Mouse (Mus musculus) hindbrain, embryonic 11.5 days (tissue): ENCODE measurements around the gene Mgp. TPM values are rescaled to one million over a fixed set of nuclear protein-coding genes. Genes with fewer than 3 reads are reported as not detected.

Experiments
- ATAC-seq: fragments of 200-750 bp; cut with Nextera tagmentation; 2 replicates; pipeline ENCODE4 v1.8.0; 2017; ENCODE audit warnings: mild to moderate bottlenecking, moderate TSS enrichment, moderate library complexity; ENCODE audit not compliant: low FRiP score
- DNase-seq: peaks from one replicate; pipeline ENCODE4 v3.0.0-alpha.2; 2015; ENCODE audit warnings: low spot score
- H3K27ac ChIP-seq: fragments of 300-500 bp; sonication (generic); 2 replicates; pipeline ENCODE4 v1.5.1; 2014; ENCODE audit warnings: mild to moderate bottlenecking, low read depth, low read length
- H3K27me3 ChIP-seq: fragments of 300-500 bp; sonication (generic); 2 replicates; pipeline ENCODE4 v1.6.1; 2014; ENCODE audit warnings: mild to moderate bottlenecking, low read length, moderate library complexity, mixed read lengths; ENCODE audit not compliant: control insufficient read depth, insufficient read depth
- H3K36me3 ChIP-seq: fragments of 300-500 bp; sonication (generic); 2 replicates; pipeline ENCODE4 v1.6.1; 2014; ENCODE audit warnings: mild to moderate bottlenecking, low read length, moderate library complexity, mixed read lengths; ENCODE audit not compliant: control insufficient read depth, insufficient read depth
- H3K4me1 ChIP-seq: fragments of 300-500 bp; sonication (generic); replicated peaks from 2 replicates; pipeline ENCODE4 v1.6.1; 2014; ENCODE audit warnings: low read length, mixed read lengths; ENCODE audit not compliant: control insufficient read depth, insufficient read depth
- H3K4me2 ChIP-seq: fragments of 300-500 bp; sonication (generic); replicated peaks from 2 replicates; pipeline ENCODE4 v1.6.1; 2014; ENCODE audit warnings: mild to moderate bottlenecking, low read depth, low read length
- H3K4me3 ChIP-seq: fragments of 300-500 bp; sonication (generic); 2 replicates; pipeline ENCODE4 v1.5.1; 2014; ENCODE audit warnings: low read depth, low read length
- H3K9ac ChIP-seq: fragments of 300-500 bp; sonication (generic); 2 replicates; pipeline ENCODE4 v1.6.1; 2014; ENCODE audit warnings: low read depth, low read length
- H3K9me3 ChIP-seq: fragments of 300-500 bp; sonication (generic); 2 replicates; pipeline ENCODE4 v1.6.1; 2016; ENCODE audit warnings: low read length; ENCODE audit not compliant: control insufficient read depth
- WGBS: fragments of 180-500 bp; shearing (Covaris S2); extraction: QIAGEN DNeasy Blood & Tissue Kit; methylation state at CpG from one replicate; pipeline ENCODE4 v1.1.7; 2014; 5-methylcytosine and 5-hydroxymethylcytosine counted together
- polyA plus RNA-seq: library from polyadenylated mRNA; unstranded; fragments of >200 nt; fragmentation: Nextera tagmentation; extraction: Ambion mirVana; gene quantifications from 2 replicates; pipeline ENCODE4 v1.2.1, GENCODE M21; 2014

Gene Mgp
- polyA plus RNA-seq, 1 experiment from 2014 or later = 8.3 TPM

DNA sequence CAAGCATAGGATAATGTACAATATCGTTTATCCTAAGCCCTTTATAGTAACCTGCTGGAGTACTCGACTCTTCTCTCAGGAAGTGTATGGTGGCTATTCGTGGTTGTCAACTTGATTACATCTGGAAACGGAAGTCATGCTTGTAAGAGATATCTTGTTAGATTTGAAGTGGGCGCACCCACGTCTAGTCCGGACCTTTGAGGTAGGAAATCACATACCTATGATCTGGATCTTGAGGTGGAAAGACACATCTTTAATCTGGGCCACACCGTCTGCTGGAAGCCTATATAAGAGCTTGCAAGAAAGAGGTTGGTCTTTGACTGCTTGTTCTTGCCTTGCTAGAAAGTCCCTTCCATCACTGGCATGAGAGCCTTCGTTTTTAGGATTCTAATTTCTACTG, 26.9 kb upstream of the Mgp start:
- Histone ChIP-seq H3K4me1 (no peaks in the 10 kb centered on the region), H3K9ac (no peak overlapping the region), H3K27me3 (no peaks in the 10 kb centered on the region), H3K4me3 (no peak overlapping the region), H3K4me2 (no peak overlapping the region), H3K9me3 (no peaks in the 10 kb centered on the region), H3K36me3 (no peaks in the 10 kb centered on the region), H3K27ac (no peak overlapping the region)
- ATAC-seq = no peak
- no peak for DNase-seq
- 93% methylated on average over 9 of the region's 9 CpGs for WGBS

GRCm38 (mm10) chr6:136901010-136901409, 25.4 kb upstream of the Mgp start:
- Histone ChIP-seq H3K9ac (no peak overlapping the region), H3K4me2 (no peak overlapping the region), H3K4me3 (no peak overlapping the region), H3K27me3 (no peaks in the 10 kb centered on the region), H3K9me3 (no peaks in the 10 kb centered on the region), H3K4me1 (no peaks in the 10 kb centered on the region), H3K27ac (no peak overlapping the region), H3K36me3 (no peaks in the 10 kb centered on the region)
- no peak for DNase-seq
- ATAC-seq = no peak
- 85% methylated on average over 2 of the region's 2 CpGs for WGBS

- Histone ChIP-seq H3K4me1 (no peaks in the 10 kb centered on the region), H3K27me3 (no peaks in the 10 kb centered on the region), H3K9ac (no peak overlapping the region), H3K27ac (no peak overlapping the region), H3K4me3 (no peak overlapping the region), H3K9me3 (no peaks in the 10 kb centered on the region), H3K36me3 (no peaks in the 10 kb centered on the region), H3K4me2 (no peak overlapping the region)
- DNase-seq (no peak), ATAC-seq (no peak)
- 78% methylated on average over 4 of the region's 4 CpGs for whole genome bisulfite sequencing
These were observed 24.9 kb upstream of the Mgp start for GRCm38 (mm10) chr6:136900369-136901009.

DNA sequence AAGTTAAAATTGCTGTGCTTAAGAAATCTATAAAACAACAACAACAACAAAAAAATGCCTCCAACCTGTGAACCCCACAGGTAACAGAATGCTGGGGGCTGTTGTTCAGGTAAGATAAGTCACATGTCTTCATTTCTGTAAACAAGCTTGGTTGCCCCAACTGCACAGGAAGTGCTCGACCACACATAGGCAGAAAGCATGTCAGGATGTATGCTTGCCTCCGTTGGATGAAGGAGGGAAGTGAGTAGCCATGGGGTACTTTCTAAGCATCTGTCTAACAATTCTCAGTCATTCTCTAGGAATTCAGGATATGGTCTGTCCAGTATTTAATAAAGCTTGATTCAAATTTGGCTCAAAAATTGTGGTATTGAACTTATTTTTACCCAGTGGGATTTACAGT, 23.3 kb upstream of the Mgp start:
- Histone ChIP-seq H3K9me3 (no peaks in the 10 kb centered on the region), H3K27me3 (no peaks in the 10 kb centered on the region), H3K4me3 (no peak overlapping the region), H3K9ac (no peak overlapping the region), H3K4me1 (no peaks in the 10 kb centered on the region), H3K36me3 (no peaks in the 10 kb centered on the region), H3K27ac (no peak overlapping the region), H3K4me2 (no peak overlapping the region)
- WGBS = 77% methylated on average over 2 of the region's 2 CpGs
- ATAC-seq = no peak
- no peak for DNase-seq

DNA sequence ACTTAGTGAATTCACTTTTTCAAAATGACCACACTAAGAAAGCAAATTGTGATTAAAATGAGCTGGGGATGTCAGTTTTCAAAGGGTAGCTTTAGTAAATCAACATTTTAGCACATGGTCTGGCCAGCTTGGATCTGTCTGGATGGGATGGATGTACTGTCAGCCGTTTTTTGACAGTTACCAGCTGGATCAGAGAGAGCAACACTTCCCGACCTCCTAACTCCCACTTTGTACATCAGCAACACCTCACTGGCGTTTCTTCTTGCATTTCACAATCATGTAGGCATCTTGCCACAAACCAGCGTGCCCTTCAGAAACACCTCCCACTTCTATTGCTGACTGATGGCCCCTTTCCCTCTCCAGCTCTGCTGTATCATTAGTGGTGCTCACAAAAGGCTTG, 22.6 kb upstream of the Mgp start:
- H3K36me3 ChIP-seq = no peaks in the 10 kb centered on the region
- no peaks in the 10 kb centered on the region for H3K4me1 ChIP-seq
- WGBS = 69% methylated on average over 4 of the region's 4 CpGs
- H3K4me2 ChIP-seq = no peak overlapping the region
- DNase-seq (no peak), ATAC-seq (no peak)
- no peaks in the 10 kb centered on the region for H3K27me3 ChIP-seq
- H3K4me3 ChIP-seq = no peak overlapping the region
- H3K9me3 ChIP-seq = no peaks in the 10 kb centered on the region
- H3K9ac ChIP-seq = no peak overlapping the region
- H3K27ac ChIP-seq = no peak overlapping the region

- ATAC-seq = no peak
- Histone ChIP-seq H3K27ac (no peak overlapping the region), H3K27me3 (no peaks in the 10 kb centered on the region), H3K4me3 (no peak overlapping the region), H3K9me3 (no peaks in the 10 kb centered on the region), H3K36me3 (no peaks in the 10 kb centered on the region), H3K9ac (no peak overlapping the region), H3K4me1 (no peaks in the 10 kb centered on the region), H3K4me2 (no peak overlapping the region)
- 82% methylated on average over 4 of the region's 4 CpGs for WGBS
- DNase-seq = no peak
These were observed 22.2 kb upstream of the Mgp start for GRCm38 (mm10) chr6:136897789-136898188.

GRCm38 (mm10) chr6:136894532-136895339, 19.1 kb upstream of the Mgp start:
- H3K4me2 ChIP-seq = no peak overlapping the region
- DNase-seq (no peak), ATAC-seq (no peak)
- H3K9ac ChIP-seq = no peak overlapping the region
- no peaks in the 10 kb centered on the region for H3K9me3 ChIP-seq
- H3K36me3 ChIP-seq = no peaks in the 10 kb centered on the region
- H3K27ac ChIP-seq = no peak overlapping the region
- 69% methylated on average over 15 of the region's 15 CpGs for WGBS
- H3K27me3 ChIP-seq = no peaks in the 10 kb centered on the region
- H3K4me3 ChIP-seq = no peak overlapping the region
- no peaks in the 10 kb centered on the region for H3K4me1 ChIP-seq

- WGBS = 89% methylated on average over 2 of the region's 2 CpGs
- Histone ChIP-seq H3K4me3 (no peak overlapping the region), H3K4me2 (no peak overlapping the region), H3K27me3 (no peaks in the 10 kb centered on the region), H3K27ac (no peak overlapping the region), H3K4me1 (no peaks in the 10 kb centered on the region), H3K36me3 (no peaks in the 10 kb centered on the region), H3K9me3 (no peaks in the 10 kb centered on the region), H3K9ac (no peak overlapping the region)
- DNase-seq (no peak), ATAC-seq (no peak)
These were observed 16.4 kb upstream of the Mgp start for GRCm38 (mm10) chr6:136892002-136892401.

- H3K9me3 ChIP-seq = no peaks in the 10 kb centered on the region
- 94% methylated on average over 6 of the region's 6 CpGs for WGBS
- no peak overlapping the region for H3K4me3 ChIP-seq
- DNase-seq (no peak), ATAC-seq (no peak)
- H3K4me2 ChIP-seq = no peak overlapping the region
- no peaks in the 10 kb centered on the region for H3K27me3 ChIP-seq
- no peak overlapping the region for H3K27ac ChIP-seq
- H3K36me3 ChIP-seq = no peaks in the 10 kb centered on the region
- no peaks in the 10 kb centered on the region for H3K4me1 ChIP-seq
- H3K9ac ChIP-seq = no peak overlapping the region
These were observed 13.9 kb upstream of the Mgp start for GRCm38 (mm10) chr6:136889554-136889953.
